Mouse (Mus musculus): Measurements from ENCODE around the gene Ccdc62.

Gene Ccdc62

GRCm38 (mm10) chr5:123933957-123934591, 3.6 kb downstream of the Ccdc62 start:
- peak in 1 of 2 experiments; percentile 52 for DNase-seq (ENCODE audit: inconsistent age in 2 of 2, low spot score in 1 of 2)

DNA sequence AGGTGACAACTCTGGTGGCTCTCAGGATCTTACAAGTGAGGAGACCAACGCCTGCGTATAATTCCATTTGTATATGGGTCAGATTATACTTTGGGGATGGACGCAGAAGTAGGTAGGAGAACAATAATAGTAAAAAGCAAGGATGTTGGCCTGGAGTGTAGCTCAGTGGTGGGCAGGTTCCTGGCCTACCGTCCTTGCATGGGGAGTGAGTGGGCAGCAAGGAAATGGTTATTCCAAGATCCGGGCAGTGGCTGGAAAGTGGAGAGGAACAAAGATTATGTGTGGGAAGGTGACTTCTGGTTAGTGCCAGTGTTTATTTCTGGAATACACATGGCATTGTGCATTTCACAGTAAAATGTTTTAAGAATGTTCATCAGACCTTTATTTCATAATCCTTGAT, 5.5 kb downstream of the Ccdc62 start:
- peak in 1 of 2 experiments; percentile 16 for DNase-seq (ENCODE audit: inconsistent age in 2 of 2, low spot score in 1 of 2)

DNA sequence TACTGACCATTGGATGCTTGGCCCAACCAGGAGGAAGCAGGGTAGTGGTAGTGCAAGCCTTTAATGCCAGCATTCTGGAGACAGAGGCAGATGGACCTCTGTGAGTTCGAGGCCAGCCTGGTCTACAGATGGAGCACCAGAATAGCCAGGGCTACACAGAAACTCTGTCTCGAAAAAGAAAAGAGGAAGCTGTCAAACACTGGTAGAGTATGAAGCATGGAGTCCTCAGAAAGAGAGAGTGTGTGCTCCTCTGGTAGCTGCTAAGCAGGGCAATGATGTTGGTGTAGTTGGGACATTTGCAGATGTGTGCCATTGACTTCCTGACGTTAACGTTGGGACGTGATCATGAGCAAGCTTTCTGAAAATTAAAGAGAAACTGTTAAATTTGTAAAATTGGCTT, 8.0 kb downstream of the Ccdc62 start:
- DNase-seq (ENCODE audit: inconsistent age in 2 of 2, low spot score in 1 of 2) = peak in 1 of 2 experiments; percentile 15

GRCm38 (mm10) chr5:123946546-123946945, 16.1 kb downstream of the Ccdc62 start:
- DNase-seq (ENCODE audit: inconsistent age in 2 of 2, low spot score in 1 of 2) = no peak

DNA sequence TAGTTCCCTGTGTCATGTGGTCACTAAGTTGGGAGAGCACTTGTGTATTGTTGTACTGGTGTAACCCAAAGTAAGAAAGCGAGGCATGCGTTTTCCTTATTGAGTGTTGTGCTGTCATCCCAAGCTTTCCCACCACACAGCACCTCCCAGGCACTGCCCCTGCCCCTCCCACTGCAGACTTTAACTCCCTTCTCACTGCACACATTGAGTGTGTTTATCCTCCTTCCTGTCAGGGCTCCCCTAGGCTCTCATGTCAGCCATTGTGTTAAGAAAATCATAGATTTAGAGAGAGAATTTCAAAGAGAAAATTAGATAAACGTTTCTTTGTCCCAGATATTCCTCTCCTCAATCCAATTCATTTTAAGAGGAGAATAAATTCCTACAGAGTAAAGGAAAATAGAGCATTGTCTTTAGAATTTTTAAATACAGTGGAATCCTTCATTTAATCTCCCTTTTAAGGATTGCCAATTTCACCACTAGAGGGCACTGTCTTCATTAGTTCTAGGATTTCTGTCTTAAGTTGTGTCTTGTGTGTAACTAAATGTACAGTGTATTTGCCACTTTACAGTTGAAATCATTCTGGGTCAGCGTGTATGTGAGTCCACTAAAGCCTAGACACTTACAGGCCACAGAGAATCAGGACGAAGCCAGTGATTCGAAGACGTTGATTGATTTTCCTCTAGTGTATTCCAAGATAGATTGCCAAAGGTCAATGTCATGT, 16.7 kb downstream of the Ccdc62 start:
- DNase-seq (ENCODE audit: inconsistent age in 2 of 2, low spot score in 1 of 2) = peak in 1 of 2 experiments; percentile 81

DNA sequence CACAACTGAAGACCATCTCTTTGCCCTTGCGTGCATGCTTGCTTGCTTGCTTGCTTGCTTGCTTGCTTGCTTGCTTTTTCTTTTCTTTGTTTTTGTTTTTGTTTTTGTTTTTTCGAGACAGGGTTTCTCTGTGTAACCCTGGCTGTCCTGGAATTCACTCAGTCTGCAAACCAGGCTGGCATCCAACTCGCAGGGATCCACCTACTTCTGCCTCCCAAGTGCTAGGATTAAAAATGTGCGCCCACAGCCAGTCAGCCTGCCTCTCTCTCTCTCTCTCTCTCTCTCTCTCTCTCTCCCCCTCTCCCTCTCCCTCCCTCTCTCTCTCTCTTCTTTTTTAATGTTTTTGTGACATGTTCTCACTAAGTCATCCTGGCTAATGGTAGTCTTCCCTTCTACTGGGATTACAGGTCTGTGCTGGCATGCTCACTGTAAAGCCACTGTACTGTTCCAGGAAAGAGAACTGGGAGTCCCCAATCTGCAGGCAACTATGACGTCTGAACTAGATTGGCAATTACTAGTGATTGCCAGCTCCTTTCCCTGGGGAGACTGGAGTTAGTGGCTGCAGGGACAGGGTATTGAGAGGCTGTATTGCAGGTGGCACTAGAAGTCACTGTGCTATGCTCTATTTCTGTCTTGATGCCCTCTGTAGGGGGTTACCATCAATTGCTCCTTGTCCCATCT, 22.0 kb downstream of the Ccdc62 start:
- peak in 1 of 2 experiments; percentile 31 for DNase-seq (ENCODE audit: inconsistent age in 2 of 2, low spot score in 1 of 2)

DNA sequence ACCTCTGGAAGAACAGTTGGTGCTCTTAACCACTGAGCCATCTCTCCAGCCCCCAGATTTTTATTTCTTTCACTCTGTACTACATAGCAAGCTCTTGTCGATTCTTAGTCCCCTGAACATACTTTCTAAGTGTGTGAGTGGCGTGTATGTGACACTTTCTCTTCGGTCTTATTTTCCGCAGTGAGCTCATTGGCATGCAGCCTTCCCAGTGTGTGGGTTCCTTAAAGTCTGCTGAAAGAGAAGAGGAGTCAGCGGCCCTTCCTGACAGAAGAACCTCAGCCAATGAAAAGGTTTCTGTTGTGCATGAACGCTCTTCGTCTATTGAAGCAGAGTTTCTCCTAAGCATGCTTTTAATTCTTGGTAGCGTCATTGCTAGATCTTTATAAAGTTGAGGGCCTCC, 26.7 kb downstream of the Ccdc62 start:
- no peak for DNase-seq (ENCODE audit: inconsistent age in 2 of 2, low spot score in 1 of 2)

DNA sequence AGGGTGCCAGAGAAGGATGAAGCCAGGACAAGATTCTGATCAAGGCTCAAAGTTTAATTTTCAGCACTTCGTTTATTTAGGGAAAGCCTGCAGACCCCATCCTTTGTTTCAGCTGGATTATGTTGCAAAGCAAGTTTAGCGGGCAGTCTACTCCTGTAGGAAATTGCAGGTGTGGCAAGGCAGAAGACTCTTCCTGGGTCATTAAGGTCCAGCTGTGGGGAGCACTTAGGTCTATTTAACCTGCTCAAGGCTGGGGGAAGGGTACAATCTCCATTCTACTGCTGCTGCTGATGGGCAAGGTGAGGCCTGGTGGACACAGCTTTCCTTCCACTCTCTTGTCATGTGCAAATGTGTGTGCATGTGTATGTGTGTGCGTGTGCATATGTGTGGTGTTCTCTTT, 28.5 kb downstream of the Ccdc62 start:
- no peak for DNase-seq (ENCODE audit: inconsistent age in 2 of 2, low spot score in 1 of 2)

DNA sequence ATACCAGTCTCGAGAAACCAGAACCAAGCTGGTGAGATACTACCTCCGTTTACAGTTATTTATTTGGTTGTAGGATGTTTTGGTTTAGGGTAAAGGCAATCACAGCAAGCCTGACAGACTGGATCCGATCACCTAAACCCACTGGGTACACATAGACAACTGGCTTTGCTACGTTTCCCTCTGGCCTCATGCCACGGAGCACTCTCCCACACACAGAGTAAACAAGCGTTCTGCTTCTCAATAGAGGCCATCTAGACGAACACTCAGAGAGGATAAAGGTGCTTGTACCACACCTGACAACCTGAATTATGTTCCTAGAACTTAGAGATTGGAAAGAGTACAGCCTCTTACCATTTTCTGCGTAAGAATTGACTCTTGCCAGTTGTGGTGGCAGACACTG, 29.6 kb downstream of the Ccdc62 start:
- DNase-seq (ENCODE audit: inconsistent age in 2 of 2, low spot score in 1 of 2) = no peak

- no peak for DNase-seq (ENCODE audit: inconsistent age in 2 of 2, low spot score in 1 of 2)
These were observed 30.6 kb downstream of the Ccdc62 start for GRCm38 (mm10) chr5:123961046-123961445.

DNA sequence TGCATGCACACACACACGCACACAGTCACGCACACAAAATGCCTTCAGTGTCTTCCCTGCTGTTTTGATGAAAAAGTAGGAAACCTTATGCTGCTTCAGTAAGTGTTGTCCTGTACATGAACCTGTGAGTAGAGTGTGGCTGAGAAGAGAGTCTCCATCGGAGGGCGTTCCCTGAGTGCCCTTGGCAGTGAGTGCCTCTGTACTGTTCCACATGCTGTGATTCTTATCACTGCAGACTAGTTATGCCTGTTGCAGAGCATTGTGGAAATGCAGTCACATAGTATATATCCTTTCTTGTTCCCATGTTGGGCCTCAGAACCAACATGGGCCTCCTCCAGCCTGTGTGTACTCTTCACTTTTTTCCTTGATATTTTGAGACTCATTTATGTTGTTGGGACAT, 33.7 kb downstream of the Ccdc62 start:
- no peak for DNase-seq (ENCODE audit: inconsistent age in 2 of 2, low spot score in 1 of 2)

DNA sequence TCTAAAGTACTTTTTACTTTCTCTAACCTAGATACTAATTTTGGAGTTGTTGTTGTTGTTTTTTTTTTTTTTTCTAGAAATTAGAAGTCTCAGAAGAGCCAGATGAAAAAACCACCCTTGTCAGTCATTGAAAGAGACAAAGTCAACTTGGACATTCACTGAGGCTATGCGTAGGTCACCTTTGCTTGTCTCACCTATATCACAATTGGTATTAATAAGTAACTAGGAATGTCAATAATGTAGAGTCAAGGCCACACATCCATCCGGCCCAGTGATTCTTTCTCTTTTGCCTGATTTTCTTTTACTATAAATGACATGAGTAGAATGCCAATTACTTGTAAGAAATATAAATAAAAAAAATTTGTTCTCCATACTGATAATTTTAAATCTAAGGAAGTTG, 36.3 kb downstream of the Ccdc62 start:
- no peak for DNase-seq (ENCODE audit: inconsistent age in 2 of 2, low spot score in 1 of 2)

- DNase-seq (ENCODE audit: inconsistent age in 2 of 2, low spot score in 1 of 2) = no peak
These were observed 38.0 kb downstream of the Ccdc62 start for GRCm38 (mm10) chr5:123968468-123968867.

GRCm38 (mm10) chr5:123969216-123969615, 38.7 kb downstream of the Ccdc62 start:
- no peak for DNase-seq (ENCODE audit: inconsistent age in 2 of 2, low spot score in 1 of 2)

DNA sequence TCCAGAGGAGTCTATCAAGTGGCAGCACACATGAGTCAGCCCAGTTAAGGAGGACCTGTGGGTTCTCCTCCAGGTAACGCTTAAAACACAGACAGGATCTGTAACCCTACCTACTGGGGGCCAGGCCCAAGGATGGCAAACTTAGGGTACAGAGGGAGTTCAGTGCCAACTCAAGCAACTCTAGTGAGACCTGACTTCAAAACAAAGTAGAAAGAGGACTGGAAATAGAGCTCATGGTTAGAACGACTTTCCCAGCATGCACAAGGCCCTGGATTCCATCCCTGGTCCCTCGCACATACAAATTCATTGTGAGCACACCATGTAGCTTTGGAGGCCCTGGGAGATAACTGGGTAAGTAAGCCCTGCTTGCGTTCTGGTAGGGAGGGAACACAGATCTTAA, 40.1 kb downstream of the Ccdc62 start:
- DNase-seq (ENCODE audit: inconsistent age in 2 of 2, low spot score in 1 of 2) = no peak

- no peak for DNase-seq (ENCODE audit: inconsistent age in 2 of 2, low spot score in 1 of 2)
These were observed 42.0 kb downstream of the Ccdc62 start for GRCm38 (mm10) chr5:123972453-123972852.

DNA sequence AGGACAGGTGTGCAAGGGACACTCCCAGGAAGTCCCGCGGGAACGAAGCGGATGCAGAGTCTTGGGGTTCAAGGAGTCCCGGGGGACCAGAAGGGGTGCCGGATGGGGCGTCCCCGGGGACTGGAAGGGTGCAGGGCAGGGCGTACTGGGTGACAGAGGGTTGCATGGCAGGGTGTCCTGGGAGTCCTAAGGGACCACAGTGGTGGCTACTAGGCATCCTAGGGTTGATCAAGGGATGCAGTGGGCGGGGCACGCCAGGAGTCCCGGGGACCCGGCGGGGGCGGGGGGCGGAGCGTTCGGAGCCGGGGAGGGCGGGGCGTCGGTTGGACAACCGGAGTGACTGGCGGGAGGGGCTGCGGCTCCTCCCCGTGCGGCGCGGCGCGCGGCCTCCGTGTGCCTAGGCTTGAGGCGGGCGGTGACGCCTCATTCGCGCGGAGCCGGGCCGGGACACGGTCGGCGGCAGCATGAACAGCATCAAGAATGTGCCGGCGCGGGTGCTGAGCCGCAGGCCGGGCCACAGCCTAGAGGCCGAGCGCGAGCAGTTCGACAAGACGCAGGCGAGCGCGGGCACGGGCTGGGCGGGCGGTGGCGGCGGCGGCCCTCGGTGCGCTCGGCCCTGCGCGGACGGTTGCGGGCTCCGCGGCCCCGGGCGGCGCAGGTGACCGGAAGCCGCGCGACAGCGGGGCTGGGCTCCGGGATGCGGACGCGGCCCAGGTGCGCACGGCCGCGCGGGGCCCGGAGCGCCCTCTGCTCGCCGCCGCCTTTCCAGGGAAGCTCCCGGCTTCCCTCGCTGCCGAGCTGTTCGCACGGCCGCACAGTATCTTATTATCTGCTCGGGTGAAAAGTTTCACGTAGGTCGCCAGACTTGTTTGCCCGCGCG, 43.1 kb downstream of the Ccdc62 start, which contains the start of gene Hip1r:
Hip1r (plus strand) TSS at position 330 of the 880 bp plus-strand sequence.
- peak; percentile 86 to 94 for DNase-seq (ENCODE audit: inconsistent age in 2 of 2, low spot score in 1 of 2)

DNA sequence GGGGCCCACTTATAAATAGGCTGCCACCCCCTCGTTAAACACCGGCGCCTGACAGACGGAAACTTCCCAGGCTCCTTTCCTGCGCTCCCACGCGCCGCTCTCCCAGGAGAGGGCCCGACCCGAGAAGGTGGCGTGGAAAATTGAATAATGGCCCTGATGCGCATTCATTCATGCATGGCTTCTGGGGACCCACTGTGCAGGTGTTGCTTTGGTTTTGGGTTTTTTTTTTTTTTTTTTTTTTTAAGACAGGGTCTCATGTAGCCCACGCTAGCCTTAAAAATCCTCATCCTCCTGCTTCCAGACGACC, 43.7 kb downstream of the Ccdc62 start:
- DNase-seq (ENCODE audit: inconsistent age in 2 of 2, low spot score in 1 of 2) = no peak

GRCm38 (mm10) chr5:123974616-123975111, 44.2 kb downstream of the Ccdc62 start:
- peak in 1 of 2 experiments; percentile 60 for DNase-seq (ENCODE audit: inconsistent age in 2 of 2, low spot score in 1 of 2)

DNA sequence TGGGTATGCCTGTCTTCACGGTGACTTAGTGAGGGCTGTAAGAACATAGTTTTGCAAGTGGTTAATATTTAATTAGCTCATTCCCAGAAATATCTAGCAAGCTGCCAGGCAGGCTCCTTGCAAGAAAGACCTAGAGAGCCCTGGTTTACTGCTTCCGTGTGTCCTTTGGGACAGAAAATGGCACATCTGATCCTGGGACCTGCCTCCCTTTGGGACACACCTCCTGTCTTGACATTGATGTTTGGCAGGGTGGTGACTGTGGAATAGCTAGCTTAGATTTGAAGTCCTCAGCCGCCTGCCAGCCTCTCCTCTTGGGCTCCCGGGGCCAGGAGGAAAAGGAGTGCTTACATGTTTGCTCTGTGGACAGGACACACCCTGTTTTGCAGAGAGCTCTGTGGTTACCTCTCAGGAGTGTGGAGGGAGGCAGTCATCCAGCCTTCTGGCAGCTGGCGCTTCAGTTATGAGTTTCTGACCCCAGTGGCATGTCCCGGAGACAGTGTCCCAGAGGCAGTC, 45.2 kb downstream of the Ccdc62 start:
- peak in 1 of 2 experiments; percentile 35 for DNase-seq (ENCODE audit: inconsistent age in 2 of 2, low spot score in 1 of 2)

GRCm38 (mm10) chr5:123977231-123977630, 46.8 kb downstream of the Ccdc62 start:
- no peak for DNase-seq (ENCODE audit: inconsistent age in 2 of 2, low spot score in 1 of 2)

All from adrenal gland, adult (tissue).